Mouse (Mus musculus): ENCODE measurements around the gene Gm14085. TPM values are rescaled to one million over a fixed set of nuclear protein-coding genes. Genes with fewer than 3 reads are reported as not detected.
A peak's percentile ranks its signal among the peaks of the same experiment; 100 is the strongest.

The Gm14085 gene
- total and polyA plus RNA-seq, 3 experiments, result 0.12 to 0.22 TPM; not detected in 1

DNA sequence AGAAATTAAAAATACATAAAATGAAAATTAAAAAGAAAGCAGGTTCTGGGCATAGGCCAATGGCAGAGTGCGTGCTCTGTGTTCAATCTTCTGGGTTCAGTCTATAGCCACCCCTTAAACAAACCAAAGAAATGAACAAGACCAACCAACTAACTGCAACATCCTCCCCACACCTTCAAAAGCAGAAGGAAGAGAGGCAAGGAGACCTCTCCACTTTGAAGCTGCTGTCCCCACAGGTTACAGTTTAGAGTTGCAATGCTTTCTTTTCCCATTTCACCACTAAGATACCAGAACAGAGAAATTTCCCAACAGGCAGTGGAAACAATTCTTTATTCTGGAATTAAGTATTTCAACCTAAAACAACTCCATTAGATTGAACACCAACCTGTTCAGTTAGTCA, 77.5 kb downstream of the Gm14085 start:
- Histone ChIP-seq H3K4me3 (ENCODE audit: control insufficient read depth in 1 of 2, insufficient read depth in 1 of 2, low read depth in 2 of 2, low read length in 2 of 2) (no peak overlapping the region), H3K79me2 (ENCODE audit: control insufficient read depth, insufficient read depth, low read length, poor library complexity) (no peaks in the 10 kb centered on the region), H3K9ac (ENCODE audit: control insufficient read depth, low read depth, low read length, poor library complexity, severe bottlenecking) (no peak overlapping the region), H3K27ac (ENCODE audit: control insufficient read depth, low read depth, low read length) (no peak overlapping the region), H3K9me3 (replicated peaks; ENCODE audit: insufficient read depth, low read length) (no peaks in the 10 kb centered on the region), H3K36me3 (ENCODE audit: control insufficient read depth in 1 of 2, insufficient read depth in 2 of 2, low read length in 2 of 2) (no peaks in the 10 kb centered on the region), H3K4me1 (ENCODE audit: control insufficient read depth in 1 of 2, insufficient read depth in 2 of 2, low read length in 2 of 2) (no peaks in the 10 kb centered on the region), H3K27me3 (ENCODE audit: control insufficient read depth in 1 of 2, insufficient read depth in 2 of 2, low read length in 2 of 2) (no peaks in the 10 kb centered on the region)
- TF ChIP-seq RAD21 (IDR thresholded peaks at IDR 0.05; ENCODE audit: low read depth, low read length), result no peak
- TF ChIP-seq MYC (IDR thresholded peaks at IDR 0.05; ENCODE audit: low read depth, low read length), result no peak
- TF ChIP-seq CHD2 (IDR thresholded peaks at IDR 0.05; ENCODE audit: low read length), result no peak
- no peak for TF ChIP-seq ZMIZ1 (IDR thresholded peaks at IDR 0.05; ENCODE audit: low read depth, low read length)
- no peak for TF ChIP-seq NELFE (IDR thresholded peaks at IDR 0.05; ENCODE audit: low read depth, low read length)
- TF ChIP-seq POLR2AphosphoS5 (IDR thresholded peaks at IDR 0.05; ENCODE audit: borderline replicate concordance, low read depth, low read length), result no peak
- no peak for TF ChIP-seq MYB (IDR thresholded peaks at IDR 0.05; ENCODE audit: low read depth, low read length)
- TF ChIP-seq MXI1 (IDR thresholded peaks at IDR 0.05; ENCODE audit: low read depth, low read length), result no peak
- TF ChIP-seq MAZ (IDR thresholded peaks at IDR 0.05; ENCODE audit: low read depth, low read length), result no peak
- no peak for TF ChIP-seq HCFC1 (IDR thresholded peaks at IDR 0.05; ENCODE audit: low read depth, low read length)
- no peak for TF ChIP-seq ZC3H11A (IDR thresholded peaks at IDR 0.05; ENCODE audit: low read depth, low read length)
- no peak for TF ChIP-seq NRF1 (IDR thresholded peaks at IDR 0.05; ENCODE audit: insufficient read depth, low read depth, low read length, poor library complexity, severe bottlenecking)
- no peak for TF ChIP-seq JUND (IDR thresholded peaks at IDR 0.05; ENCODE audit: low read depth, low read length)
- DNase-seq (ENCODE audit: low read depth, low spot score), result no peak

DNA sequence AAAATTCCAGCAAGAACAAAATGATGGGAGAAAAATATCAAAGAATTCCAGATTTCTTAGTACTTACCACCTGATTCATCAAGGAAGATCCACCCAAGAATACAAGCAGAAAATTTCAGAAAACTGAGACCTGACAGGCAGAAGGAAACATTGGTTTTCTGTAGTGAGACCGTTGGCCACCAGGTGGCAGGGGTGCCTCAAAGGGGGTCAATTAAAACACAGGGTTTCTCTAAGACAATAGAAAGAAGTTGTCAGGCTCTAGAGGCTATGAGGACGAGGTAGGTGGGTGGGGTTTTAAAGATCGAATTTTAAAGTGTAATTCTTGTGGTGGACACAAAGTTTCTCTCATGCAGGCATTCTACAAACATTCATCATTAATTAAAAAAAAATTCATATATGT, 84.7 kb downstream of the Gm14085 start:
- TF ChIP-seq BHLHE40 (IDR thresholded peaks at IDR 0.05; ENCODE audit: borderline replicate concordance, low read depth, low read length) (no peak), RAD21 (IDR thresholded peaks at IDR 0.05; ENCODE audit: low read depth, low read length) (peak; percentile 41), ZMIZ1 (IDR thresholded peaks at IDR 0.05; ENCODE audit: low read depth, low read length) (no peak), ELF1 (IDR thresholded peaks at IDR 0.05; ENCODE audit: low read depth, low read length) (no peak), SIN3A (IDR thresholded peaks at IDR 0.05; ENCODE audit: low read length) (no peak), MAZ (IDR thresholded peaks at IDR 0.05; ENCODE audit: low read depth, low read length) (no peak), TBP (IDR thresholded peaks at IDR 0.05; ENCODE audit: low read depth, low read length) (no peak), USF2 (IDR thresholded peaks at IDR 0.05; ENCODE audit: borderline replicate concordance in 1 of 2, insufficient read depth in 1 of 2, low read depth in 1 of 2, low read length in 2 of 2) (no peak), CHD2 (IDR thresholded peaks at IDR 0.05; ENCODE audit: low read length) (no peak), GATA1 (IDR thresholded peaks at IDR 0.05; ENCODE audit: low read depth, low read length) (no peak), CTCF (IDR thresholded peaks at IDR 0.05 in 2 of 3, conservative IDR thresholded peaks at IDR 0.05 in 1 of 3; ENCODE audit: control insufficient read depth in 1 of 3, insufficient read depth in 1 of 3, low read depth in 2 of 3, low read length in 3 of 3, poor library complexity in 1 of 3, severe bottlenecking in 1 of 3) (peak; percentile 13 to 51 (median 41); a peak in 5 of 6 replicates), MXI1 (IDR thresholded peaks at IDR 0.05; ENCODE audit: low read depth, low read length) (no peak), TAL1 (IDR thresholded peaks at IDR 0.05; ENCODE audit: low read length) (no peak), EP300 (IDR thresholded peaks at IDR 0.05; ENCODE audit: low read depth in 1 of 2, low read length in 2 of 2) (no peak), MYC (IDR thresholded peaks at IDR 0.05; ENCODE audit: low read depth, low read length) (no peak), USF1 (IDR thresholded peaks at IDR 0.05; ENCODE audit: low read depth, low read length) (no peak), RCOR1 (IDR thresholded peaks at IDR 0.05; ENCODE audit: low read depth, low read length) (no peak), SMC3 (IDR thresholded peaks at IDR 0.05; ENCODE audit: low read depth, low read length) (peak; percentile 65), ZC3H11A (IDR thresholded peaks at IDR 0.05; ENCODE audit: low read depth, low read length) (peak; percentile 36; the same call in 1 of the 2 replicates), NELFE (IDR thresholded peaks at IDR 0.05; ENCODE audit: low read depth, low read length) (no peak), E2F4 (IDR thresholded peaks at IDR 0.05; ENCODE audit: borderline replicate concordance, low read depth, low read length) (no peak), MYB (IDR thresholded peaks at IDR 0.05; ENCODE audit: low read depth, low read length) (no peak), ZNF384 (IDR thresholded peaks at IDR 0.05; ENCODE audit: low read depth, low read length) (no peak), UBTF (IDR thresholded peaks at IDR 0.05; ENCODE audit: borderline replicate concordance, insufficient read depth, low read depth, low read length) (no peak), POLR2AphosphoS5 (IDR thresholded peaks at IDR 0.05; ENCODE audit: borderline replicate concordance, low read depth, low read length) (no peak), POLR2AphosphoS2 (IDR thresholded peaks at IDR 0.05; ENCODE audit: low read length) (no peak)
- peak; percentile 25 for DNase-seq (ENCODE audit: low read depth, low spot score)
- Histone ChIP-seq H3K79me2 (ENCODE audit: control insufficient read depth, insufficient read depth, low read length, poor library complexity) (no peaks in the 10 kb centered on the region), H3K4me1 (ENCODE audit: control insufficient read depth in 1 of 2, insufficient read depth in 2 of 2, low read length in 2 of 2) (no peaks in the 10 kb centered on the region), H3K27me3 (ENCODE audit: control insufficient read depth in 1 of 2, insufficient read depth in 2 of 2, low read length in 2 of 2) (no peaks in the 10 kb centered on the region), H3K9ac (ENCODE audit: control insufficient read depth, low read depth, low read length, poor library complexity, severe bottlenecking) (no peak overlapping the region), H3K9me3 (replicated peaks; ENCODE audit: insufficient read depth, low read length) (no peaks in the 10 kb centered on the region), H3K36me3 (ENCODE audit: control insufficient read depth in 1 of 2, insufficient read depth in 2 of 2, low read length in 2 of 2) (no peaks in the 10 kb centered on the region), H3K4me3 (ENCODE audit: control insufficient read depth in 1 of 2, insufficient read depth in 1 of 2, low read depth in 2 of 2, low read length in 2 of 2) (no peak overlapping the region), H3K27ac (ENCODE audit: control insufficient read depth, low read depth, low read length) (no peak overlapping the region)
